Comparison of ENCODE assay signal across 32 mouse cellular contexts in genomic region chr3:122895189-122895731, GRCm38 (mm10). TPM values are rescaled to one million over a fixed set of nuclear protein-coding genes. Genes with fewer than 3 reads are reported as not detected.
A peak's percentile ranks its signal among the peaks of the same experiment; 100 is the strongest.
DNase-seq lines count a peak whose midpoint lies in the region; ATAC-seq and TF ChIP-seq lines count a peak whose summit lies in the region.
"Had no signal": no experiment of that assay in that cellular context is flagged by ENCODE, and none has a peak within 500 bp of the region (broad histone marks: within the 10 kb centered on the region; RNA-seq: fewer than 3 reads in every experiment).

No protein-coding gene starts in this region.

- TF ChIP-seq POLR2A in small intestine, adult 2 months (IDR thresholded peaks at IDR 0.05; ENCODE audit: low read depth, low read length) = peak; percentile 67; the same call in 1 of the 2 replicates

- no peaks in the 10 kb centered on the region for H3K4me1 ChIP-seq in liver, embryonic 16.5 days (ENCODE audit: control insufficient read depth, low read depth, low read length)
- no peaks in the 10 kb centered on the region for H3K4me1 ChIP-seq in liver, embryonic 12.5 days
- H3K4me1 ChIP-seq in intestine, embryonic 16.5 days (ENCODE audit: control insufficient read depth, insufficient read depth, low read length) = no peaks in the 10 kb centered on the region
- peaks cover 4% of the 10 kb centered on the region; the same call in 1 of the 2 replicates for H3K4me1 ChIP-seq in small intestine, adult 2 months (ENCODE audit: control insufficient read depth, insufficient read depth, insufficient read length, low read length)
- H3K4me1 ChIP-seq: embryonic facial prominence, embryonic 10.5 days; embryonic facial prominence, embryonic 13.5 days; forebrain, embryonic 12.5 days; forebrain, embryonic 15.5 days; heart, embryonic 10.5 days; heart, embryonic 13.5 days had no signal

- peak; percentile 37; the same call in 1 of the 2 replicates for ATAC-seq in liver, embryonic 16.5 days (ENCODE audit: low read depth)
- ATAC-seq in liver, embryonic 12.5 days = no peak
- peak; percentile 89 for ATAC-seq in intestine, embryonic 16.5 days
- ATAC-seq: forebrain, embryonic 15.5 days; hindbrain, postnatal 0 days; Patski had no signal

- DNase-seq in cerebellum, adult 9-11 months = no peak
- DNase-seq in lung, adult 18-20 months = no peak
- DNase-seq in spleen, adult 18-20 months = no peak
- DNase-seq: adrenal gland, postnatal 10 days; adrenal gland, postnatal 36 days; cerebellum, adult 2 months; cerebellum, postnatal 10 days; cerebellum, postnatal 36 days; embryo, embryonic 11 days; gastrocnemius, postnatal 10 days; gastrocnemius, postnatal 36 days; heart, adult 2 months; heart, postnatal 14 days; heart, postnatal 4 days had no signal

- H3K4me2 ChIP-seq in liver, embryonic 16.5 days (ENCODE audit: low read depth, low read length) = no peak overlapping the region
- H3K4me2 ChIP-seq in liver, embryonic 12.5 days = no peak overlapping the region
- H3K4me2 ChIP-seq in intestine, embryonic 16.5 days (ENCODE audit: low read depth, low read length) = peak overlapping the region; percentile 3; the same call in 1 of the 2 replicates
- H3K4me2 ChIP-seq: embryonic facial prominence, embryonic 13.5 days; forebrain, embryonic 12.5 days; forebrain, embryonic 15.5 days; heart, embryonic 13.5 days; hindbrain, embryonic 14.5 days had no signal

- H3K27ac ChIP-seq in liver, embryonic 16.5 days (ENCODE audit: low read length) = no peak overlapping the region
- no peak overlapping the region for H3K27ac ChIP-seq in liver, embryonic 12.5 days
- H3K27ac ChIP-seq in intestine, embryonic 16.5 days (ENCODE audit: low read length) = peak overlapping the region; percentile 69
- peak overlapping the region; percentile 94 for H3K27ac ChIP-seq in small intestine, adult 2 months (ENCODE audit: insufficient read depth, low read depth, low read length)
- H3K27ac ChIP-seq: embryonic facial prominence, embryonic 10.5 days; embryonic facial prominence, embryonic 13.5 days; forebrain, embryonic 12.5 days; forebrain, embryonic 15.5 days; heart, adult 2 months; heart, embryonic 10.5 days; heart, embryonic 13.5 days; hindbrain, embryonic 14.5 days; hindbrain, postnatal 0 days had no signal

- no peak overlapping the region for H3K9ac ChIP-seq in liver, embryonic 16.5 days (ENCODE audit: low read depth, low read length)
- no peak overlapping the region for H3K9ac ChIP-seq in liver, embryonic 12.5 days
- H3K9ac ChIP-seq in intestine, embryonic 16.5 days (ENCODE audit: low read depth, low read length) = 0 out of 2 replicates have a peak overlapping the region, but pooled peaks have one; percentile 6
- H3K9ac ChIP-seq: embryonic facial prominence, embryonic 13.5 days; forebrain, embryonic 12.5 days; forebrain, embryonic 15.5 days; heart, embryonic 13.5 days; hindbrain, embryonic 14.5 days had no signal

- no peaks in the 10 kb centered on the region for H3K27me3 ChIP-seq in liver, embryonic 16.5 days (ENCODE audit: control insufficient read depth, insufficient read depth, low read depth, low read length)
- no peaks in the 10 kb centered on the region for H3K27me3 ChIP-seq in liver, embryonic 12.5 days (replicated peaks)
- H3K27me3 ChIP-seq in intestine, embryonic 16.5 days (replicated peaks; ENCODE audit: control insufficient read depth, insufficient read depth, low read length) = no peaks in the 10 kb centered on the region
- H3K27me3 ChIP-seq in small intestine, adult 2 months (ENCODE audit: control insufficient read depth, insufficient read depth, low read length) = no peaks in the 10 kb centered on the region
- H3K27me3 ChIP-seq: embryonic facial prominence, embryonic 13.5 days; forebrain, embryonic 12.5 days; forebrain, embryonic 15.5 days; heart, embryonic 13.5 days; Patski had no signal

- no peaks in the 10 kb centered on the region for H3K9me3 ChIP-seq in liver, embryonic 16.5 days (replicated peaks; ENCODE audit: control insufficient read depth, low read length)
- no peaks in the 10 kb centered on the region for H3K9me3 ChIP-seq in liver, embryonic 12.5 days (replicated peaks)
- no peaks in the 10 kb centered on the region for H3K9me3 ChIP-seq in intestine, embryonic 16.5 days (ENCODE audit: control insufficient read depth, low read length)
- H3K9me3 ChIP-seq: embryonic facial prominence, embryonic 10.5 days; embryonic facial prominence, embryonic 13.5 days; forebrain, embryonic 12.5 days; forebrain, embryonic 15.5 days; heart, embryonic 10.5 days; heart, embryonic 13.5 days had no signal

- no peak overlapping the region for H3K4me3 ChIP-seq in liver, embryonic 16.5 days (ENCODE audit: low read depth, low read length)
- no peak overlapping the region for H3K4me3 ChIP-seq in liver, embryonic 12.5 days
- H3K4me3 ChIP-seq in intestine, embryonic 16.5 days (ENCODE audit: low read length) = peak overlapping the region; percentile 32
- peak overlapping the region; percentile 43; the same call in 1 of the 2 replicates for H3K4me3 ChIP-seq in small intestine, adult 2 months (ENCODE audit: low read depth, low read length)
- H3K4me3 ChIP-seq: embryonic facial prominence, embryonic 10.5 days; embryonic facial prominence, embryonic 13.5 days; erythroblast, embryonic 14.5 days; forebrain, embryonic 12.5 days; forebrain, embryonic 15.5 days; heart, adult 2 months; heart, embryonic 10.5 days; heart, embryonic 13.5 days had no signal

- no peaks in the 10 kb centered on the region for H3K36me3 ChIP-seq in liver, embryonic 16.5 days (ENCODE audit: control insufficient read depth, insufficient read depth)
- no peaks in the 10 kb centered on the region for H3K36me3 ChIP-seq in liver, embryonic 12.5 days
- H3K36me3 ChIP-seq in intestine, embryonic 16.5 days (ENCODE audit: control insufficient read depth, insufficient read depth, low read length) = no peaks in the 10 kb centered on the region
- H3K36me3 ChIP-seq in small intestine, adult 2 months (ENCODE audit: control insufficient read depth, insufficient read depth, low read length) = peaks cover 27% of the 10 kb centered on the region
- H3K36me3 ChIP-seq: embryonic facial prominence, embryonic 10.5 days; embryonic facial prominence, embryonic 13.5 days; forebrain, embryonic 12.5 days; forebrain, embryonic 15.5 days; heart, embryonic 10.5 days; heart, embryonic 13.5 days had no signal

- 52% methylated on average over 11 of the region's 11 CpGs for WGBS in liver, embryonic 16.5 days (ENCODE audit: insufficient replicate concordance)
- 62% methylated on average over 11 of the region's 11 CpGs for WGBS in liver, embryonic 12.5 days (ENCODE audit: insufficient replicate concordance)
- 56% methylated on average over 11 of the region's 11 CpGs for WGBS in intestine, embryonic 16.5 days
- WGBS in small intestine, adult 2 months = 30% methylated on average over 11 of the region's 11 CpGs

- no peak for TF ChIP-seq CTCF in small intestine, adult 2 months (IDR thresholded peaks at IDR 0.05; ENCODE audit: extremely low read depth, insufficient read length, insufficient replicate concordance, low read depth, low read length)

RNA-seq across cellular contexts. Expression of gene Fabp2, which starts 0.4 kb away (rescaled TPM):
- polyA plus RNA-seq in liver, embryonic 16.5 days (2015; fragmentation: Nextera tagmentation; extraction: Ambion mirVana) = 8.3 and 16.5 TPM in 2 replicates
- polyA plus RNA-seq in liver, embryonic 12.5 days (2016; fragmentation: Nextera tagmentation; extraction: Ambion mirVana) = 5.9 and 6.2 TPM in 2 replicates
- polyA plus RNA-seq in intestine, embryonic 16.5 days (2015; fragmentation: Nextera tagmentation; extraction: Ambion mirVana) = 1,335 and 2,162 TPM in 2 replicates
- polyA plus RNA-seq in small intestine, adult 2 months (2012; rRNA removed) = 26.2 and 215 TPM in 2 replicates
- polyA plus RNA-seq: C2C12; cerebellum, adult 2 months; cortical plate, adult 2 months; embryonic facial prominence, embryonic 10.5 days; embryonic facial prominence, embryonic 13.5 days; erythroblast, embryonic 14.5 days; forebrain, embryonic 12.5 days; forebrain, embryonic 15.5 days; heart, adult 2 months; heart, embryonic 13.5 days; hindbrain, embryonic 11.5 days; hindbrain, embryonic 14.5 days; hindbrain, postnatal 0 days; Patski had no signal

RNA-seq across cellular contexts. Expression of gene Gm10959, which starts 23.9 kb away (rescaled TPM):
- polyA plus RNA-seq in liver, embryonic 16.5 days (2015; fragmentation: Nextera tagmentation; extraction: Ambion mirVana) = not detected in 2 replicates
- polyA plus RNA-seq in liver, embryonic 12.5 days (2016; fragmentation: Nextera tagmentation; extraction: Ambion mirVana) = not detected in 2 replicates
- not detected in 2 replicates for polyA plus RNA-seq in intestine, embryonic 16.5 days (2015; fragmentation: Nextera tagmentation; extraction: Ambion mirVana)
- not detected in 2 replicates for polyA plus RNA-seq in small intestine, adult 2 months (2012; rRNA removed)
- polyA plus RNA-seq: C2C12; cerebellum, adult 2 months; cortical plate, adult 2 months; embryonic facial prominence, embryonic 10.5 days; embryonic facial prominence, embryonic 13.5 days; erythroblast, embryonic 14.5 days; forebrain, embryonic 12.5 days; forebrain, embryonic 15.5 days; heart, adult 2 months; heart, embryonic 10.5 days; heart, embryonic 13.5 days; heart, embryonic 16.5 days; hindbrain, embryonic 11.5 days; hindbrain, embryonic 14.5 days; hindbrain, postnatal 0 days; Patski had no signal

RNA-seq across cellular contexts. Expression of gene 1810037I17Rik, which starts 28.7 kb away (rescaled TPM):
- 67.1 and 91.3 TPM in 2 replicates for polyA plus RNA-seq in liver, embryonic 16.5 days (2015; fragmentation: Nextera tagmentation; extraction: Ambion mirVana)
- polyA plus RNA-seq in liver, embryonic 12.5 days (2016; fragmentation: Nextera tagmentation; extraction: Ambion mirVana) = 129 and 134 TPM in 2 replicates
- polyA plus RNA-seq in intestine, embryonic 16.5 days (2015; fragmentation: Nextera tagmentation; extraction: Ambion mirVana) = 128 and 131 TPM in 2 replicates
- 13.5 and 24.4 TPM in 2 replicates for polyA plus RNA-seq in small intestine, adult 2 months (2012; rRNA removed)

Comparison
In these comparisons a context has a peak if more than half of its experiments do, and no peak if none do; other contexts are left out.
1. H3K27ac ChIP-seq: peak in intestine, embryonic 16.5 days (single experiment) and small intestine, adult 2 months (single experiment); none in liver, embryonic 16.5 days (single experiment) and liver, embryonic 12.5 days (single experiment).
2. H3K4me3 ChIP-seq: peak in intestine, embryonic 16.5 days (single experiment) and small intestine, adult 2 months (single experiment); none in liver, embryonic 16.5 days (single experiment) and liver, embryonic 12.5 days (single experiment).